8 mouse cellular contexts compared by ENCODE assay signal in genomic region chr7:38106711-38107311, GRCm38 (mm10). TPM values are rescaled to one million over a fixed set of nuclear protein-coding genes. Genes with fewer than 3 reads are reported as not detected.
DNase-seq lines count a peak whose midpoint lies in the region; ATAC-seq and TF ChIP-seq lines count a peak whose summit lies in the region.

No protein-coding gene starts in this region.

- no peak for TF ChIP-seq CTCF in layer of hippocampus, adult 2 months (conservative IDR thresholded peaks at IDR 0.05)

- H3K27ac ChIP-seq in layer of hippocampus, adult 2 months: peak overlapping the region; percentile 70; the same call in 1 of the 2 replicates
- peak overlapping the region; percentile 66; the same call in 1 of the 2 replicates for H3K27ac ChIP-seq in stomach, embryonic 14.5 days (ENCODE audit: low read length)

- ATAC-seq in erythroblast, adult 5-6 weeks (replicated peaks; ENCODE audit: low FRiP score, poor library complexity, severe bottlenecking): no peak
- 0 out of 2 replicates have a peak, but pooled peaks have one; percentile 2 for ATAC-seq in megakaryocyte-erythroid progenitor cell, adult 5-6 weeks (replicated peaks; ENCODE audit: low FRiP score, low TSS enrichment, poor library complexity, severe bottlenecking)
- peak; percentile 23; the same call in 1 of the 2 replicates for ATAC-seq in stomach, embryonic 14.5 days (ENCODE audit: insufficient number of reproducible peaks, insufficient read depth, low FRiP score, low read depth)

- peak overlapping the region; percentile 73 for H3K9ac ChIP-seq in stomach, embryonic 14.5 days (replicated peaks; ENCODE audit: low read depth, low read length)

- under 1% methylated on average over 33 of the region's 47 CpGs for WGBS in stomach, embryonic 14.5 days

- peak overlapping the region; percentile 87 for H3K4me2 ChIP-seq in stomach, embryonic 14.5 days (replicated peaks; ENCODE audit: low read depth, low read length)

- peak; percentile 40 for DNase-seq in ZHBTc4 (ENCODE audit: low read depth, low spot score)
- DNase-seq in embryo, embryonic 9.5 days (ENCODE audit: extremely low spot score): peak; percentile 60
- peak; percentile 24 to 43 for DNase-seq in heart, postnatal 10 days
- peak in 1 of 2 experiments; percentile 36 for DNase-seq in layer of hippocampus, adult 2 months (ENCODE audit: low spot score in 2 of 2)

- H3K4me3 ChIP-seq in erythroblast, embryonic 14.5 days (replicated peaks): peak overlapping the region; percentile 89
- H3K4me3 ChIP-seq in layer of hippocampus, adult 2 months: peak overlapping the region; percentile 63
- peak overlapping the region; percentile 92 for H3K4me3 ChIP-seq in stomach, embryonic 14.5 days (ENCODE audit: low read depth, low read length)

- peaks cover 65% of the 10 kb centered on the region for H3K4me1 ChIP-seq in erythroblast, embryonic 14.5 days (ENCODE audit: control insufficient read depth)
- H3K4me1 ChIP-seq in stomach, embryonic 14.5 days (ENCODE audit: control insufficient read depth, insufficient read depth, low read length): peaks cover 16% of the 10 kb centered on the region; the same call in 1 of the 2 replicates

- intact Hi-C loops in heart, postnatal 10 days (cut with DNase I): no loop called here

- H3K9me3 ChIP-seq in erythroblast, embryonic 14.5 days (ENCODE audit: control insufficient read depth, low read length): no peaks in the 10 kb centered on the region
- H3K9me3 ChIP-seq in stomach, embryonic 14.5 days (ENCODE audit: control insufficient read depth, low read depth, low read length): no peaks in the 10 kb centered on the region

- H3K27me3 ChIP-seq in erythroblast, embryonic 14.5 days (ENCODE audit: control insufficient read depth): peaks cover 2% of the 10 kb centered on the region
- H3K27me3 ChIP-seq in stomach, embryonic 14.5 days (ENCODE audit: control insufficient read depth, insufficient read depth, low read length): no peaks in the 10 kb centered on the region

- H3K36me3 ChIP-seq in erythroblast, embryonic 14.5 days (ENCODE audit: control insufficient read depth): peaks cover 49% of the 10 kb centered on the region
- H3K36me3 ChIP-seq in stomach, embryonic 14.5 days (ENCODE audit: control insufficient read depth, insufficient read depth, low read length): peaks cover 7% of the 10 kb centered on the region; the same call in 1 of the 2 replicates

RNA-seq across cellular contexts. Expression of gene Ccne1, which starts 0.5 kb away (rescaled TPM):
- 10.1 and 12.0 TPM in 2 replicates for polyA plus RNA-seq in erythroblast, embryonic 14.5 days (2012)
- total RNA-seq in erythroblast, adult 5-6 weeks (2015; ENCODE audit: low replicate concordance): 18.8 and 62.1 TPM in 2 replicates
- total RNA-seq in erythroblast, adult 5-6 weeks (2017; ENCODE audit: low replicate concordance): 50.2 and 65.5 TPM in 2 replicates
- 1 to 10 TPM; 3.5 to 4.3 TPM for total RNA-seq in heart, postnatal 10 days (2021)
- total RNA-seq in layer of hippocampus, adult 2 months (2021): 10 to 100 TPM; 13.5 to 13.7 TPM
- total RNA-seq in megakaryocyte-erythroid progenitor cell, adult 5-6 weeks (2014; fragmentation: Nextera tagmentation): 111 and 130 TPM in 2 replicates
- 99.0 and 164 TPM in 2 replicates for total RNA-seq in megakaryocyte-erythroid progenitor cell, adult 5-6 weeks (2017)
- 70.3 and 74.8 TPM in 2 replicates for polyA plus RNA-seq in stomach, embryonic 14.5 days (2014; fragmentation: Nextera tagmentation; extraction: Ambion mirVana)
